Mouse (Mus musculus) CH12.LX (cell line): ENCODE data around the gene Tanc1. TPM values are rescaled to one million over a fixed set of nuclear protein-coding genes. Genes with fewer than 3 reads are reported as not detected.

Source experiments
- DNase-seq: peaks from one replicate; pipeline ENCODE4 v3.0.0-alpha.2; 2013; ENCODE audit errors: extremely low read depth
- H3K27ac ChIP-seq: 2 replicates; pipeline ENCODE4 v1.5.1; 2012; ENCODE audit warnings: low read depth, mild to moderate bottlenecking, control low read depth, moderate library complexity; ENCODE audit not compliant: insufficient read depth
- H3K27me3 ChIP-seq: replicated peaks from 2 replicates; pipeline ENCODE3; 2012; ENCODE audit warnings: inconsistent platforms
- H3K36me3 ChIP-seq, 2 experiments: replicated peaks in 1 of 2; 2 replicates each; pipeline versions ENCODE3 to v1.6.1; 2012; ENCODE audit warnings: inconsistent platforms in 1 of 2, low read length in 1 of 2, mild to moderate bottlenecking in 1 of 2, mixed read lengths in 1 of 2, moderate library complexity in 1 of 2; ENCODE audit not compliant: control insufficient read depth in 1 of 2, insufficient read depth in 1 of 2
- H3K4me1 ChIP-seq, 2 experiments: 2 replicates each; pipeline ENCODE4 v1.6.1; 2012; ENCODE audit warnings: inconsistent platforms in 1 of 2, moderate library complexity in 1 of 2; ENCODE audit not compliant: insufficient read depth in 2 of 2, control insufficient read depth in 1 of 2
- H3K4me2 ChIP-seq: 2 replicates; pipeline ENCODE4 v1.6.1; 2012; ENCODE audit warnings: low read depth, mild to moderate bottlenecking, control low read depth; ENCODE audit not compliant: poor library complexity, insufficient read depth, severe bottlenecking
- H3K4me3 ChIP-seq, 3 experiments: fragments of 150-350 bp in 1 of 3; sonication (generic) in 1 of 3; replicated peaks in 1 of 3; 2 replicates each; pipeline versions ENCODE3 to v1.5.1; 2011 to 2012; ENCODE audit warnings: low read depth in 2 of 3, low read length in 2 of 3, mild to moderate bottlenecking in 2 of 3, moderate library complexity in 2 of 3, control low read depth in 1 of 3, improper control_type of control experiment in 1 of 3, inconsistent platforms in 1 of 3, mixed read lengths in 1 of 3; ENCODE audit not compliant: poor library complexity in 1 of 3
- H3K79me2 ChIP-seq: replicated peaks from 2 replicates; pipeline ENCODE4 v1.6.1; 2012; ENCODE audit warnings: mild to moderate bottlenecking, moderate library complexity; ENCODE audit not compliant: control insufficient read depth, poor library complexity, insufficient read depth, severe bottlenecking; ENCODE audit errors: extremely low read depth
- H3K9ac ChIP-seq: 2 replicates; pipeline ENCODE4 v1.6.1; 2012; ENCODE audit warnings: low read depth, mild to moderate bottlenecking, control low read depth, moderate library complexity; ENCODE audit not compliant: insufficient read depth
- H3K9me3 ChIP-seq: replicated peaks from 2 replicates; pipeline ENCODE3; 2012; ENCODE audit warnings: low read length, inconsistent platforms, mixed read lengths
- CHD1 ChIP-seq: IDR thresholded peaks from 2 replicates; pipeline ENCODE4 v1.6.1; 2012; ENCODE audit warnings: low read depth, low read length, improper control_type of control experiment, inconsistent platforms
- CHD2 ChIP-seq: IDR thresholded peaks from 2 replicates; pipeline ENCODE4 v1.6.1; 2011; ENCODE audit warnings: low read length, improper control_type of control experiment
- ELF1 ChIP-seq: IDR thresholded peaks from 2 replicates; pipeline ENCODE4 v1.6.1; 2014; ENCODE audit warnings: low read depth, mild to moderate bottlenecking, inconsistent platforms, low read length, improper control_type of control experiment
- EP300 ChIP-seq: IDR thresholded peaks from 2 replicates; pipeline ENCODE4 v1.6.1; 2011; ENCODE audit warnings: low read length, improper control_type of control experiment
- HCFC1 ChIP-seq: IDR thresholded peaks from 2 replicates; pipeline ENCODE4 v1.6.1; 2012; ENCODE audit warnings: low read depth, mild to moderate bottlenecking, inconsistent platforms, low read length, improper control_type of control experiment
- IRF4 ChIP-seq: IDR thresholded peaks from 2 replicates; pipeline ENCODE4 v1.6.1; 2014; ENCODE audit warnings: low read depth, mild to moderate bottlenecking, inconsistent platforms, low read length, improper control_type of control experiment
- MAFK ChIP-seq: IDR thresholded peaks from 2 replicates; pipeline ENCODE4 v1.6.1; 2011; ENCODE audit warnings: low read length, improper control_type of control experiment; ENCODE audit not compliant: insufficient replicate concordance
- MAX ChIP-seq: IDR thresholded peaks from 2 replicates; pipeline ENCODE4 v1.6.1; 2011; ENCODE audit warnings: low read length, improper control_type of control experiment
- MEF2A ChIP-seq: IDR thresholded peaks from 2 replicates; pipeline ENCODE4 v1.6.1; 2014; ENCODE audit warnings: low read depth, mild to moderate bottlenecking, inconsistent platforms, low read length, improper control_type of control experiment, borderline replicate concordance
- NELFE ChIP-seq: IDR thresholded peaks from 2 replicates; pipeline ENCODE4 v1.6.1; 2011; ENCODE audit warnings: low read depth, low read length, improper control_type of control experiment
- PAX5 ChIP-seq: IDR thresholded peaks from 2 replicates; pipeline ENCODE4 v1.6.1; 2012; ENCODE audit warnings: low read length, inconsistent platforms, mixed read lengths
- SIN3A ChIP-seq: IDR thresholded peaks from 2 replicates; pipeline ENCODE4 v1.6.1; 2012; ENCODE audit warnings: low read length, improper control_type of control experiment, inconsistent platforms
- TBP ChIP-seq: conservative IDR thresholded peaks from 2 replicates; pipeline ENCODE4 v1.6.1; 2011; ENCODE audit warnings: low read depth, low read length, improper control_type of control experiment
- USF1 ChIP-seq: IDR thresholded peaks from 2 replicates; pipeline ENCODE4 v1.6.1; 2014; ENCODE audit warnings: low read depth, mild to moderate bottlenecking, inconsistent platforms, low read length, improper control_type of control experiment
- USF2 ChIP-seq: conservative IDR thresholded peaks from 2 replicates; pipeline ENCODE4 v1.6.1; 2011; ENCODE audit warnings: low read depth, low read length, improper control_type of control experiment
- ZKSCAN1 ChIP-seq: IDR thresholded peaks from 2 replicates; pipeline ENCODE4 v1.6.1; 2012; ENCODE audit warnings: low read depth, inconsistent platforms, low read length, improper control_type of control experiment, borderline replicate concordance
- dilution Hi-C: fragments of 300-500 bp; cut with MboI; formaldehyde crosslinking; loops from 2 replicates; pipeline ENCODE4 v1.14.3; 2020; ENCODE audit warnings: low sequenced_read_pairs; ENCODE audit not compliant: extremely low pct_unique_long_range_greater_than_20kb, extremely low pct_ligation_motif_present
- in situ Hi-C: fragments of 300-500 bp; cut with MboI; formaldehyde crosslinking; loops from 3 replicates; pipeline ENCODE4 v1.14.3; 2019; ENCODE audit warnings: low sequenced_read_pairs, low pct_ligation_motif_present, low pct_unique_long_range_greater_than_20kb, mixed read lengths
- polyA plus RNA-seq: library from polyadenylated mRNA; unstranded; fragments of >175 nt; gene quantifications from 2 replicates; pipeline ENCODE4 v1.2.1, GENCODE M21; 2012; ENCODE audit warnings: low read depth; ENCODE audit not compliant: insufficient read length
- total RNA-seq, 2 experiments: library from RNA; depleted of rRNA; stranded (reverse); fragments of 300-350 nt in 1 of 2; fragments of >200 nt in 1 of 2; gene quantifications; 2 replicates each; pipeline ENCODE4 v1.2.3; 2012 to 2014

Gene Tanc1
- total and polyA plus RNA-seq, 3 experiments = 0.08 to 0.21 (median 0.08) TPM

GRCm38 (mm10) chr2:59587387-59588095 lies 24.3 kb upstream of the Tanc1 start:
- no peaks in the 10 kb centered on the region for H3K36me3 ChIP-seq
- no peak overlapping the region for H3K27ac ChIP-seq
- no peak overlapping the region for H3K4me2 ChIP-seq
- H3K27me3 ChIP-seq = no peaks in the 10 kb centered on the region
- dilution Hi-C loops (no loop called here), in situ Hi-C loops (no loop called here)
- TF ChIP-seq CHD1 (no peak), CHD2 (no peak), IRF4 (no peak), MAFK (no peak), USF2 (no peak), MAX (no peak), ZKSCAN1 (no peak), NELFE (no peak), ELF1 (no peak), HCFC1 (no peak), USF1 (no peak)
- no peak overlapping the region for H3K4me3 ChIP-seq
- DNase-seq = no peak
- peaks cover 3% of the 10 kb centered on the region for H3K9me3 ChIP-seq
- H3K9ac ChIP-seq = no peak overlapping the region
- no peaks in the 10 kb centered on the region for H3K79me2 ChIP-seq
- no peaks in the 10 kb centered on the region for H3K4me1 ChIP-seq

- no peak for DNase-seq
- Histone ChIP-seq H3K27me3 (no peaks in the 10 kb centered on the region), H3K79me2 (no peaks in the 10 kb centered on the region), H3K4me2 (no peak overlapping the region), H3K27ac (no peak overlapping the region), H3K4me1 (no peaks in the 10 kb centered on the region), H3K36me3 (no peaks in the 10 kb centered on the region), H3K9ac (no peak overlapping the region), H3K4me3 (no peak overlapping the region), H3K9me3 (peaks cover 3% of the 10 kb centered on the region)
- no peak for TF ChIP-seq EP300
- TF ChIP-seq SIN3A = no peak
- TF ChIP-seq TBP = no peak
- TF ChIP-seq MEF2A = no peak
- TF ChIP-seq PAX5 = no peak
- dilution Hi-C loops (no loop called here), in situ Hi-C loops (no loop called here)
These were observed 23.8 kb upstream of the Tanc1 start for GRCm38 (mm10) chr2:59588096-59588405.
